Comparison of ENCODE assay signal across 13 mouse cellular contexts in the genomic region with DNA sequence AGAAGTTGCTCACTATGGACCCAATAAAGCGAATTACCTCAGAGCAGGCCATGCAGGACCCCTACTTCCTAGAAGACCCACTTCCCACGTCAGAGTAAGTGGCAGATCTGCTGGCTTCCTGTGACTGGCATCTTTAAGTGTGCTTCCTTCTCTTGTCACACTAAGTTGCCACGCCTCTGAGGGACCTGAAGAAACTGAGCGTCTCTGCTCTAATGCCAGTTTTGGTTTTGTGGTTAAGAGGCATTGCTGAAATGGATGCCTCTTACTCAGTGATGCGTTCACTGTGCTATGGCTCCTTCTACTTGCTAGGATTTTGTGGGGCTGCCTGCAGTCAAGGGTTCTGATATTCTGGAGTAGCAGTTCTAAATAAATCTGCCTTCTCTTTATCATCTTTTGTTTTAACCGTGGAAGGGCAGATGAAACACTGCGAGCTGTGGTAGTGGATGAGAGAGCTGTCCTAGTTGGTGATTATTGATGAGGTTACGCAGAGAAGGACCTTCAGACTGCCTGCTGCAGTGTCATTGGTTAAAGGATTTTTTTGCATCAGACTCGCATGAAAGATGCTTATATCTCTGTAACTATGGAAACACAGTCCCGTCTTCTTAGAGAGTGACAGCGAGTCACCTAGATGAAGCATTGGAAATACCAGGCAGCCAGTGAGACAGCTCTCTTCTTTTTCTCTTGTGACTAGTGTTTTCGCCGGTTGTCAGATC.
DNase-seq lines count a peak whose midpoint lies in the region; ATAC-seq and TF ChIP-seq lines count a peak whose summit lies in the region.
"Had no signal": no experiment of that assay in that cellular context is flagged by ENCODE, and none has a peak within 500 bp of the region (broad histone marks: within the 10 kb centered on the region; RNA-seq: fewer than 3 reads in every experiment).

No protein-coding gene starts in this region.

- H3K9ac ChIP-seq in forebrain, embryonic 15.5 days (replicated peaks), result no peak overlapping the region
- no peak overlapping the region for H3K9ac ChIP-seq in forebrain, embryonic 12.5 days
- H3K9ac ChIP-seq in kidney, embryonic 15.5 days, result no peak overlapping the region
- H3K9ac ChIP-seq in intestine, embryonic 15.5 days, result no peak overlapping the region
- H3K9ac ChIP-seq: embryonic facial prominence, embryonic 13.5 days; heart, embryonic 13.5 days; liver, embryonic 15.5 days had no signal

- peak overlapping the region; percentile 8; the same call in 1 of the 2 replicates for H3K27ac ChIP-seq in forebrain, embryonic 15.5 days (replicated peaks)
- H3K27ac ChIP-seq in forebrain, embryonic 12.5 days, result no peak overlapping the region
- peak overlapping the region; percentile 10; the same call in 1 of the 2 replicates for H3K27ac ChIP-seq in kidney, embryonic 15.5 days
- H3K27ac ChIP-seq in bone marrow, adult 2 months (ENCODE audit: control insufficient read depth, insufficient read depth, low read depth, low read length, poor library complexity), result peak overlapping the region; percentile 10; the same call in 1 of the 2 replicates
- H3K27ac ChIP-seq in intestine, embryonic 15.5 days, result no peak overlapping the region
- H3K27ac ChIP-seq: embryonic facial prominence, embryonic 13.5 days; heart, embryonic 13.5 days; limb, embryonic 10.5 days had no signal

- no peak for TF ChIP-seq CTCF in bone marrow, adult 2 months (IDR thresholded peaks at IDR 0.05; ENCODE audit: control insufficient read depth, insufficient read depth, low read length)

- H3K4me1 ChIP-seq in forebrain, embryonic 15.5 days, result no peaks in the 10 kb centered on the region
- H3K4me1 ChIP-seq in forebrain, embryonic 12.5 days, result no peaks in the 10 kb centered on the region
- peaks cover 8% of the 10 kb centered on the region; the same call in 1 of the 2 replicates for H3K4me1 ChIP-seq in kidney, embryonic 15.5 days
- H3K4me1 ChIP-seq in bone marrow, adult 2 months (ENCODE audit: control insufficient read depth, insufficient read depth, low read length), result no peaks in the 10 kb centered on the region; the same call in 1 of the 2 replicates
- no peaks in the 10 kb centered on the region for H3K4me1 ChIP-seq in intestine, embryonic 15.5 days (replicated peaks)
- H3K4me1 ChIP-seq: heart, embryonic 13.5 days; limb, embryonic 10.5 days had no signal

- DNase-seq in kidney, postnatal 25 days, result no peak
- DNase-seq in 3134 (ENCODE audit: extremely low read depth, insufficient read length, low spot score), result peak; percentile 62
- DNase-seq: thymus, postnatal 14 days had no signal

- H3K4me3 ChIP-seq in forebrain, embryonic 15.5 days, result no peak overlapping the region
- H3K4me3 ChIP-seq in forebrain, embryonic 12.5 days (replicated peaks), result no peak overlapping the region
- H3K4me3 ChIP-seq in kidney, embryonic 15.5 days (replicated peaks), result no peak overlapping the region
- no peak overlapping the region for H3K4me3 ChIP-seq in bone marrow, adult 2 months (replicated peaks; ENCODE audit: control insufficient read depth, low read depth, low read length)
- no peak overlapping the region for H3K4me3 ChIP-seq in intestine, embryonic 15.5 days (replicated peaks)
- H3K4me3 ChIP-seq: embryonic facial prominence, embryonic 13.5 days; heart, embryonic 13.5 days; limb, embryonic 10.5 days; liver, embryonic 15.5 days had no signal

- no peak for ATAC-seq in forebrain, embryonic 15.5 days (replicated peaks)
- ATAC-seq in forebrain, embryonic 12.5 days (ENCODE audit: low FRiP score), result no peak
- ATAC-seq in kidney, embryonic 15.5 days (replicated peaks; ENCODE audit: low FRiP score), result no peak
- no peak for ATAC-seq in intestine, embryonic 15.5 days
- no peak for ATAC-seq in erythroid progenitor cell, adult 5-6 weeks (replicated peaks; ENCODE audit: low FRiP score, poor library complexity, severe bottlenecking)

- 87% methylated on average over 13 of the region's 13 CpGs for WGBS in forebrain, embryonic 15.5 days
- WGBS in forebrain, embryonic 12.5 days, result 94% methylated on average over 13 of the region's 13 CpGs
- WGBS in kidney, embryonic 15.5 days, result 84% methylated on average over 13 of the region's 13 CpGs
- 64% methylated on average over 13 of the region's 13 CpGs for WGBS in bone marrow, adult 2 months
- 82% methylated on average over 13 of the region's 13 CpGs for WGBS in intestine, embryonic 15.5 days

- peaks cover 57% of the 10 kb centered on the region for H3K36me3 ChIP-seq in forebrain, embryonic 15.5 days
- peaks cover 63% of the 10 kb centered on the region for H3K36me3 ChIP-seq in forebrain, embryonic 12.5 days (replicated peaks)
- peaks cover 67% of the 10 kb centered on the region for H3K36me3 ChIP-seq in kidney, embryonic 15.5 days
- peaks cover 17% of the 10 kb centered on the region for H3K36me3 ChIP-seq in intestine, embryonic 15.5 days

- no peaks in the 10 kb centered on the region for H3K27me3 ChIP-seq in forebrain, embryonic 15.5 days
- no peaks in the 10 kb centered on the region for H3K27me3 ChIP-seq in forebrain, embryonic 12.5 days
- H3K27me3 ChIP-seq in kidney, embryonic 15.5 days, result no peaks in the 10 kb centered on the region
- no peaks in the 10 kb centered on the region for H3K27me3 ChIP-seq in intestine, embryonic 15.5 days (replicated peaks)
- H3K27me3 ChIP-seq: embryonic facial prominence, embryonic 13.5 days; heart, embryonic 13.5 days; liver, embryonic 15.5 days had no signal

- TF ChIP-seq POLR2A in bone marrow, adult 2 months (IDR thresholded peaks at IDR 0.05; ENCODE audit: borderline replicate concordance, control insufficient read depth, low read depth, low read length), result no peak

- no peak overlapping the region for H3K4me2 ChIP-seq in forebrain, embryonic 15.5 days (replicated peaks)
- no peak overlapping the region for H3K4me2 ChIP-seq in forebrain, embryonic 12.5 days
- H3K4me2 ChIP-seq in kidney, embryonic 15.5 days, result no peak overlapping the region
- H3K4me2 ChIP-seq in intestine, embryonic 15.5 days (replicated peaks), result no peak overlapping the region
- H3K4me2 ChIP-seq: embryonic facial prominence, embryonic 13.5 days; heart, embryonic 13.5 days; liver, embryonic 15.5 days had no signal

- no peaks in the 10 kb centered on the region for H3K9me3 ChIP-seq in forebrain, embryonic 15.5 days
- no peaks in the 10 kb centered on the region for H3K9me3 ChIP-seq in forebrain, embryonic 12.5 days
- H3K9me3 ChIP-seq in kidney, embryonic 15.5 days (replicated peaks), result no peaks in the 10 kb centered on the region
- H3K9me3 ChIP-seq in intestine, embryonic 15.5 days, result no peaks in the 10 kb centered on the region
- H3K9me3 ChIP-seq: embryonic facial prominence, embryonic 13.5 days; heart, embryonic 13.5 days; limb, embryonic 10.5 days; liver, embryonic 15.5 days had no signal

Comparison
In these comparisons a context has a peak if more than half of its experiments do, and no peak if none do; other contexts are left out.
1. H3K27ac ChIP-seq: peak in forebrain, embryonic 15.5 days (single experiment), kidney, embryonic 15.5 days (single experiment) and bone marrow, adult 2 months (single experiment); none in forebrain, embryonic 12.5 days (single experiment) and intestine, embryonic 15.5 days (single experiment).